Mouse (Mus musculus): ENCODE results near the gene Stard8. TPM values are rescaled to one million over a fixed set of nuclear protein-coding genes. Genes with fewer than 3 reads are reported as not detected.

Stard8 gene
- polyA plus RNA-seq, 1 experiment from 2014 or later: 3.7 TPM

DNA sequence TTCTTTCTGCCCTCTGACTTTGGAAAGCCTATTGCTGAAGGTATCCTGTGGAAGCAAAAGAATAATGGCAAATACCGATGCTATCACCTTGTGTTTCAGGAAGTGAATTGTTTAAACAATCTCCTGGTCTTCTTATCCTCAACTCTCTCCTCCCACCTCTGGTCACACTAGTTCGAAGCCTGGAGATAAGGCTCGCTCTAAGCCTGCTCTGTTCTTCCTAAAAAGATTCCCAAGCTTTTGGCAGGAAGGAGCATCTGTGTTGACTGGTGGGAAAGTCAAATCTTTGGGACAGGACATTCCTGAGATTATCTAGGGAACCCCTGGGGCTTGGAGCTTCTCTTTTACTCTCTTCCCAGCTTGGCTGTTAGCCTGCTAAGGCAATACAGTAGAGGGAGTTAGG, 8.2 kb downstream of the Stard8 start:
- Histone ChIP-seq H3K27ac (ENCODE audit: low read length) (no peak overlapping the region), H3K36me3 (ENCODE audit: control insufficient read depth, insufficient read depth) (no peaks in the 10 kb centered on the region), H3K4me1 (replicated peaks; ENCODE audit: control insufficient read depth, insufficient read depth, low read length) (no peaks in the 10 kb centered on the region), H3K9ac (replicated peaks; ENCODE audit: low read depth, low read length) (no peak overlapping the region), H3K4me3 (replicated peaks; ENCODE audit: low read length) (no peak overlapping the region), H3K4me2 (ENCODE audit: low read length) (no peak overlapping the region), H3K27me3 (replicated peaks; ENCODE audit: control insufficient read depth, insufficient read depth, low read length) (no peaks in the 10 kb centered on the region), H3K9me3 (ENCODE audit: control insufficient read depth, low read length) (no peaks in the 10 kb centered on the region)
- WGBS: 81% methylated on average over 3 of the region's 3 CpGs
- no peak for ATAC-seq

DNA sequence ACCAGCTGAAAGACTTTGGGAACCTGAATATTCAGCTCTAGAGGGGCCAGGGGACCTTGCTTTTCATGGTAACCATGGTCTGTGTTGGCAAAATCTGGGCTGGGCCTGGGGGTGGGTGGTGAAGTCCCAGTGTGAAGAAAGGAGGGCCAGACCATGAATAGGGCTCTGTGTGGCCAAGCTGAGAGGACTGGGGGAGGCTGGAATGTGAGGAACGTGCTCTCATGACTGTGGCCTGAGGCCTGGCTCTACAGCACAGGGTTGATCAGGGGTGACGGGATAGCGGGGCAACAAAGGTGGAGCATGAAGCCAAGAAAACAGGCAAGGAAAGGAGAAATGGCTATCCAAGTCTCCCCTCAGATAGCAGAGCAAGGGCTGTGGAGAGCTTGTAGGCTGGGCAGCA, 9.4 kb downstream of the Stard8 start:
- Histone ChIP-seq H3K36me3 (ENCODE audit: control insufficient read depth, insufficient read depth) (no peaks in the 10 kb centered on the region), H3K9ac (replicated peaks; ENCODE audit: low read depth, low read length) (no peak overlapping the region)

DNA sequence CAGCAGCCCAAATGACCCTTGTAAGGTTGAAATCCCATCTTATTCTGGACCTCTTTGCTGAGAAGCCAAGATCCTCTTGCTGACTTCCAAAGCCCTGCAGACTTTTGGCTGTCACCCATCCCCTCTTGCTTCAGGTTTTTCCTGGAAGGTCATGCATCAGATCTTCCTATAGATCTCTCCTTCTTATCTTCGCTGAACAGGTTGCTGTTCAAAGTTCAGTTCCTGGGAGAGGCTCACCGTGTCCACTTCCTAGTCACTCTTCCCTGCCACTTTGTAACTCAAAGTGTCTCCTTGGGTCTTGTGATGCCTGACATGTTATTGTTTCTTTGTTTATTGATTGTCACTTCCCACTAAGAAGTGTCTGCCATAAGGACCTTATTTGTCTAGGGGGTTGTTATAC, 12.7 kb downstream of the Stard8 start:
- ATAC-seq: no peak
- 94% methylated on average over 2 of the region's 2 CpGs for WGBS
- H3K4me1 ChIP-seq (replicated peaks; ENCODE audit: control insufficient read depth, insufficient read depth, low read length): no peaks in the 10 kb centered on the region
- H3K4me2 ChIP-seq (ENCODE audit: low read length): no peak overlapping the region
- H3K9ac ChIP-seq (replicated peaks; ENCODE audit: low read depth, low read length): no peak overlapping the region
- no peaks in the 10 kb centered on the region for H3K9me3 ChIP-seq (ENCODE audit: control insufficient read depth, low read length)
- H3K4me3 ChIP-seq (replicated peaks; ENCODE audit: low read length): no peak overlapping the region
- no peaks in the 10 kb centered on the region for H3K36me3 ChIP-seq (ENCODE audit: control insufficient read depth, insufficient read depth)
- H3K27ac ChIP-seq (ENCODE audit: low read length): no peak overlapping the region
- no peaks in the 10 kb centered on the region; the same call in 1 of the 2 replicates for H3K27me3 ChIP-seq (replicated peaks; ENCODE audit: control insufficient read depth, insufficient read depth, low read length)

More for the DNA sequence above, 9.4 kb downstream of the Stard8 start:
- 85% methylated on average over 3 of the region's 3 CpGs for WGBS
- H3K4me3 ChIP-seq (replicated peaks; ENCODE audit: low read length): no peak overlapping the region
- H3K4me2 ChIP-seq (ENCODE audit: low read length): no peak overlapping the region
- ATAC-seq: no peak
- no peaks in the 10 kb centered on the region for H3K27me3 ChIP-seq (replicated peaks; ENCODE audit: control insufficient read depth, insufficient read depth, low read length)
- H3K9me3 ChIP-seq (ENCODE audit: control insufficient read depth, low read length): no peaks in the 10 kb centered on the region
- no peaks in the 10 kb centered on the region for H3K4me1 ChIP-seq (replicated peaks; ENCODE audit: control insufficient read depth, insufficient read depth, low read length)
- H3K27ac ChIP-seq (ENCODE audit: low read length): no peak overlapping the region

DNA sequence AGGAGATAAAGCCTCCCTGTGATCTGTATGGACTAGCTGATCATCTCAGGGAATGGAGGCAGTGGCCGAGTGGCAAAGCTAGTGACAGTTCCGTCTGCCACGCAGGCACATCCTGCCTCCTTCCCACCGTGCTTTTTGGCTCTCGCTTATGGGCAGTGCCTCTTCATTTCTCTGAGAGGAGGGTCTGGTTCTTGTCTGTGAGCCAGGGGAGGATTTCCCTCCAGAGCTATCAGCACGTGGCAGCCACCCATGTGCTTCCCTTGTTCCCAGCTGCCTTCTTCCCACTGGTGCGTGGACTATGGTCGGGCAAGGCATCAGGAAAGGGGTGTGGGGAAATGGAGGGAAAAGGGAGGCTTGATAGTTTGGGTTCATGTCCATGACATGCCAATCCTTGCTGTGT, 13.9 kb downstream of the Stard8 start:
- Histone ChIP-seq H3K4me3 (replicated peaks; ENCODE audit: low read length) (no peak overlapping the region), H3K9me3 (ENCODE audit: control insufficient read depth, low read length) (no peaks in the 10 kb centered on the region), H3K4me1 (replicated peaks; ENCODE audit: control insufficient read depth, insufficient read depth, low read length) (no peaks in the 10 kb centered on the region), H3K27ac (ENCODE audit: low read length) (no peak overlapping the region), H3K27me3 (replicated peaks; ENCODE audit: control insufficient read depth, insufficient read depth, low read length) (no peaks in the 10 kb centered on the region; the same call in 1 of the 2 replicates), H3K4me2 (ENCODE audit: low read length) (no peak overlapping the region), H3K9ac (replicated peaks; ENCODE audit: low read depth, low read length) (no peak overlapping the region), H3K36me3 (ENCODE audit: control insufficient read depth, insufficient read depth) (no peaks in the 10 kb centered on the region)
- 75% methylated on average over 8 of the region's 8 CpGs for WGBS
- ATAC-seq: no peak

DNA sequence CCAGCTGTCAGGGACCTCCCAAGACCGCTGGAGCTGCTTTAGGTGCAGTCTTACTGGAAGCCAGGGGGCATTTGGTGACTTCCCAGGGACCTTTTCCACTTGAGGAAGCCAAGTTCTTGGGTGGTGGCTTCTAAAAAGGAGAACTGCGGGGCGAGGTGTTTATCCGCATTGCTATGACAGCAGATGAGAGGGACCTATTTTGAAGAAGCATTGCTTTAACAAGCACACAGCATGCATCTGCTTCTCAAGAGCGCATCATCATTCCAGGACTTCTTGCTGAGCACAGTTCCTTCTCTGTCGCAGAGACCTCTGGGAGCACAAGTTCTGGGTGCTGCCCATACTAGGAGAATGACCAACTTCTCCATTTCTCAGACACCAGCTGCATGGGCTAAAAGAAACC, 14.8 kb downstream of the Stard8 start:
- Histone ChIP-seq H3K9me3 (ENCODE audit: control insufficient read depth, low read length) (no peaks in the 10 kb centered on the region), H3K27me3 (replicated peaks; ENCODE audit: control insufficient read depth, insufficient read depth, low read length) (no peaks in the 10 kb centered on the region; the same call in 1 of the 2 replicates), H3K4me2 (ENCODE audit: low read length) (no peak overlapping the region), H3K4me3 (replicated peaks; ENCODE audit: low read length) (no peak overlapping the region), H3K36me3 (ENCODE audit: control insufficient read depth, insufficient read depth) (no peaks in the 10 kb centered on the region), H3K4me1 (replicated peaks; ENCODE audit: control insufficient read depth, insufficient read depth, low read length) (no peaks in the 10 kb centered on the region), H3K9ac (replicated peaks; ENCODE audit: low read depth, low read length) (no peak overlapping the region), H3K27ac (ENCODE audit: low read length) (no peak overlapping the region)
- ATAC-seq: no peak
- WGBS: 82% methylated on average over 6 of the region's 6 CpGs

DNA sequence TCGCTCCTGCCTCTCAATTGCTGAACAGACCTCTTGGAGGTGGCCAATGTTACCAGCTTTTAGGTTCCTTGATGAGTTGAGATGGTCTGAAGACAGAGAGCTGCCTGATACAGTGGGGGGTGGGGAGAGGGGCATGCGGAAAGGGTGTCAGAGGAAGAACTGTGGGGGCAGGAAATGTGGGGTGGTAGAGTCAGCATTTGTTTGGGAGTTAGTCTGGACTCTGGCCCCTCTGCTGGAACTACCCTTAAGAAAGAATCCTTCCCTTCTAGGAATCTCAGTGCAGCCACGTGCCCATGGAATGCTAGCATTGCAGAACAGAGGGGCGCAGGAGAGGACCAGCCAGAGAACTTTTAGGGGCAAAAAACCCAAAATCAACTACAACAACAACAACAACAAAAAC, 16.3 kb downstream of the Stard8 start:
- Histone ChIP-seq H3K4me2 (ENCODE audit: low read length) (no peak overlapping the region), H3K4me1 (replicated peaks; ENCODE audit: control insufficient read depth, insufficient read depth, low read length) (no peaks in the 10 kb centered on the region), H3K4me3 (replicated peaks; ENCODE audit: low read length) (no peak overlapping the region), H3K9ac (replicated peaks; ENCODE audit: low read depth, low read length) (no peak overlapping the region), H3K9me3 (ENCODE audit: control insufficient read depth, low read length) (no peaks in the 10 kb centered on the region), H3K27me3 (replicated peaks; ENCODE audit: control insufficient read depth, insufficient read depth, low read length) (no peaks in the 10 kb centered on the region; the same call in 1 of the 2 replicates), H3K36me3 (ENCODE audit: control insufficient read depth, insufficient read depth) (no peaks in the 10 kb centered on the region), H3K27ac (ENCODE audit: low read length) (no peak overlapping the region)
- ATAC-seq: no peak
- WGBS: 95% methylated on average over 4 of the region's 4 CpGs

DNA sequence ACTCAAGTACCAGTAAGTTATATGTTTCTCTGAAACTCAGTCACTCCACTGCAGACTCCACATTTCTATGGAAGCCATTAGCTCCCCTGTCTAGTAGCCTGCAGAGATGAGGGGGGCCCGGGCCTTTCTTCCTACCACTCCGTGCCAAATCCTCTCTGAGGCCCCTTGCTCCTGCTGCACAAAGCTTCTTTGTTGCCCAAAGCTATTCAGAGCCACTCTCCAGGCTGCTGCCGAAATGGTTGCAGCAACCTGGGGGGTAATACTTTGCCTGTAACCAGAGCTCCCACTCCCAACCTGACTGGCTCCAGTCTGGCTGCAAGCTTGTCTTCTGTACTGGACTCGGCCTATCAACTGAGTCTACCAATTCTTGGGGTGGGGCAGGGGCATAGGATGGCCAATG, 17.2 kb downstream of the Stard8 start:
- peaks cover 2% of the 10 kb centered on the region; the same call in 1 of the 2 replicates for H3K27me3 ChIP-seq (replicated peaks; ENCODE audit: control insufficient read depth, insufficient read depth, low read length)

DNA sequence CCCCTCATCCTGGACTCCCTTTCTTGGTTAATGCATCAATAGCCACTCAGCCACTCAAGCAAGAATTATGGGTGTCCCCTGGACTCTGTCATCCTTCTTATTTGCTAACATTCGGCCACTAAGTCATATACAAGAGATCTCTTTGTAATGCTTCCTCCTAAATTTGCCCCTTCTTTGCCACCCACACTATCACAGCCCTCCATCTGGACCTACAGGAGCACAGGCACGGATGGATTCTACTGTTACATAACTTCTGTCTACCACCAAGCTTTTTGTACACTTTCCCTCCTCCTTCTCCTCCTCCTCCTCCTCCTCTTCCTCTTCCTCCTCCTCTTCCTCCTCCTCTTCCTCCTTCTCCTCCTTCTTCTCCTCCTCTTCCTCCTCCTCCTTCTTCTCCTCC, 18.5 kb downstream of the Stard8 start:
- H3K27me3 ChIP-seq (replicated peaks; ENCODE audit: control insufficient read depth, insufficient read depth, low read length): peaks cover 4% of the 10 kb centered on the region; the same call in 1 of the 2 replicates
- H3K27ac ChIP-seq (ENCODE audit: low read length): no peak overlapping the region
- no peak for ATAC-seq
- no peaks in the 10 kb centered on the region for H3K4me1 ChIP-seq (replicated peaks; ENCODE audit: control insufficient read depth, insufficient read depth, low read length)
- H3K36me3 ChIP-seq (ENCODE audit: control insufficient read depth, insufficient read depth): no peaks in the 10 kb centered on the region
- H3K9me3 ChIP-seq (ENCODE audit: control insufficient read depth, low read length): no peaks in the 10 kb centered on the region
- no peak overlapping the region for H3K4me2 ChIP-seq (ENCODE audit: low read length)
- H3K4me3 ChIP-seq (replicated peaks; ENCODE audit: low read length): no peak overlapping the region
- WGBS: 69% methylated on average over 2 of the region's 2 CpGs
- no peak overlapping the region for H3K9ac ChIP-seq (replicated peaks; ENCODE audit: low read depth, low read length)

More for the DNA sequence above, 17.2 kb downstream of the Stard8 start:
- H3K4me1 ChIP-seq (replicated peaks; ENCODE audit: control insufficient read depth, insufficient read depth, low read length): no peaks in the 10 kb centered on the region
- H3K4me2 ChIP-seq (ENCODE audit: low read length): no peak overlapping the region
- ATAC-seq: peak; percentile 80
- no peaks in the 10 kb centered on the region for H3K9me3 ChIP-seq (ENCODE audit: control insufficient read depth, low read length)
- H3K4me3 ChIP-seq (replicated peaks; ENCODE audit: low read length): no peak overlapping the region
- H3K27ac ChIP-seq (ENCODE audit: low read length): no peak overlapping the region
- no peak overlapping the region for H3K9ac ChIP-seq (replicated peaks; ENCODE audit: low read depth, low read length)
- WGBS: 17% methylated on average over 4 of the region's 4 CpGs
- no peaks in the 10 kb centered on the region for H3K36me3 ChIP-seq (ENCODE audit: control insufficient read depth, insufficient read depth)

DNA sequence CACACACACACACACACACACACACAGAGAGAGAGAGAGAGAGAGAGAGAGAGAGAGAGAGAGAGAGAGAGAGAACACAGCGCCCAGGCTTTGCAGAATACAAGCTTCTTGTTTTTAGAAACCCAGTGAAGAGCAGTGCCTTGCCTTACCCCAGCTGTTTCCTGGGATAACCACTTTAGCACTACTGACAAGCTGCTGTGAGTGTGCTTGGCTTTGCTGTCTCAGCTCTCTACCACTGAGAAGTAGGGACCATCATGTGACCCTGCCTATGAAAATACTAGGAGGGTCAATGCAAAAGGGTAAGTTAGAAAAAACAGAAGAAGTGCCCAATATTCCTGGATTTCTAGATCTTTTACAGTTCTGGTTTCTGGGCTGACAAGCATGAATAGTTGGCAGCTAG, 20.9 kb downstream of the Stard8 start:
- no peak overlapping the region for H3K27ac ChIP-seq (ENCODE audit: low read length)
- WGBS: 80% methylated on average over 1 of the region's 1 CpGs
- no peak overlapping the region for H3K4me2 ChIP-seq (ENCODE audit: low read length)
- H3K9me3 ChIP-seq (ENCODE audit: control insufficient read depth, low read length): no peaks in the 10 kb centered on the region
- H3K9ac ChIP-seq (replicated peaks; ENCODE audit: low read depth, low read length): no peak overlapping the region
- H3K27me3 ChIP-seq (replicated peaks; ENCODE audit: control insufficient read depth, insufficient read depth, low read length): peaks cover 4% of the 10 kb centered on the region; the same call in 1 of the 2 replicates
- H3K36me3 ChIP-seq (ENCODE audit: control insufficient read depth, insufficient read depth): no peaks in the 10 kb centered on the region
- H3K4me1 ChIP-seq (replicated peaks; ENCODE audit: control insufficient read depth, insufficient read depth, low read length): no peaks in the 10 kb centered on the region
- H3K4me3 ChIP-seq (replicated peaks; ENCODE audit: low read length): no peak overlapping the region
- no peak for ATAC-seq

DNA sequence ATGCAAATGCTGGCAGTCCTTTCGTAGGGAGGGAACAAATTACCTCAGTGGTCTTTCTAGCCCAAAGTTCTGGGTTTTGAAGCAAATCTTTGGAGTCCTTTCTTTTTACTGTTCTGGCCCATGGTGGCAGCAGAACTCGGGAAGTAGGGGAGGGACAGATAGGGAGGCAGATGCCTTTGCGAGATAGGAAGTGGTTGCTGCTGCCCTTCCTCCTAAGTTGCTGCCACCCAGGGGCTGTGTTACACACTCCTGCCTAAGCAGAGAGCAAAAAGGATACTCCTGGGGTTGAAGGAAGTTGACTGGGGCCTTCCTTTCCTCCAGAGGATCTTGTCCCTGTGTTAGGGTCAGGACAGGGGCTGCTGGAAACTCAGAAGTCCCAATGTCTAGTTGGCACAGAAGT, 32.4 kb downstream of the Stard8 start:
- Histone ChIP-seq H3K27ac (ENCODE audit: low read length) (no peak overlapping the region), H3K9ac (replicated peaks; ENCODE audit: low read depth, low read length) (no peak overlapping the region), H3K9me3 (ENCODE audit: control insufficient read depth, low read length) (no peaks in the 10 kb centered on the region), H3K36me3 (ENCODE audit: control insufficient read depth, insufficient read depth) (no peaks in the 10 kb centered on the region), H3K4me3 (replicated peaks; ENCODE audit: low read length) (no peak overlapping the region), H3K4me2 (ENCODE audit: low read length) (no peak overlapping the region), H3K4me1 (replicated peaks; ENCODE audit: control insufficient read depth, insufficient read depth, low read length) (no peaks in the 10 kb centered on the region), H3K27me3 (replicated peaks; ENCODE audit: control insufficient read depth, insufficient read depth, low read length) (no peaks in the 10 kb centered on the region)
- WGBS: 57% methylated on average over 3 of the region's 3 CpGs
- ATAC-seq: no peak

Data from forebrain, embryonic 16.5 days (tissue).